Mouse (Mus musculus) lung, adult 18-20 months (tissue): ENCODE data around the gene Foxk2.

Experiments used
- DNase-seq, 2 experiments: peaks; one replicate each; pipeline ENCODE4 v3.0.0; 2022; ENCODE audit warnings: mixed read lengths in 2 of 2

Foxk2 gene

DNA sequence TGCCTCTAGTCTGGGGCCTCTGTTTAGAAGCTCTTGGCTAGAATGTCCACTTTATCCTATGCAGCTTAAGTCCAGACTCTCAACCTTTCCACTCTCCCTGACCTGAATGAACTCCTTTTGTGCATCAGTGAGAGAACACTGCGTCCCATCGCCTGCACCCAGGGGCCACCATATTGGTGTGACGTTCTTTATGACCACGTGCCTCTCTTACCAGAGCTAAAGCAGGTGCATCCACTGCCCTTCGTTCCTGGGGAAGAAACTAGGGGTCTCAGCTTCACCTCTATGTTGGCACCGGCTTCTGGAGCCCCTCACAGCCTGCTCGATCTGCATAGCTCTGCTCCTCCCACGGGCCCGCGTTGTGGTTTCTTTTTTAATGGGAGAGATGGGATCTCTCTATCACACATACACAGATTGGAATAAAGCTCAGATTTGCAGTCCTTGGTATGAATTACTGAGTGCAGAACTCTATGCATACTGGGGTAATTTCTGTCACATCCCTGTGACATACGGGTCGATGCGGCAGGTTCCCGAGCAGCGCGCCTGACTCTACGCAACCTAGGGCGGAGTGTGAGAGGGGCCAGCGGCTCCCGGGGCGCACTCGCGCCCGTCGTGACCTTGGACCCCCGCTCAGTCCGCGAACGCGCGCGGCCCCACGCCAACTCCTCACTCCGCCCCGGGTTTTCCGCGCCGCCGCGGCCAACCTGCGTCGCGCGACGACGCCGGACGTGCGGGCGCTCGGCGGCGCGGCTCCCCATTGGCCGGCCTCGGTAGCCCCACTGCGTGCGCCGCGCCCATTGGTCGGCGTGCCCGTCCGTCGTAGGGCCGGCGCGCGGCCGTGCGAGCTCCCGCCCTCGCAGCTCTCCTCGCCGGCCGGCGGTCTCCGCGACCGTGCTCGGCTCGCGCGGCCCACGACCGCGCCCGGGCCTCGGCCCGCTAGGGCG is at the start of gene Foxk2:
Gene Foxk2 (plus strand): TSS at position 831 of the 941 bp plus-strand sequence.
- peak; percentile 88 to 91 for DNase-seq

DNA sequence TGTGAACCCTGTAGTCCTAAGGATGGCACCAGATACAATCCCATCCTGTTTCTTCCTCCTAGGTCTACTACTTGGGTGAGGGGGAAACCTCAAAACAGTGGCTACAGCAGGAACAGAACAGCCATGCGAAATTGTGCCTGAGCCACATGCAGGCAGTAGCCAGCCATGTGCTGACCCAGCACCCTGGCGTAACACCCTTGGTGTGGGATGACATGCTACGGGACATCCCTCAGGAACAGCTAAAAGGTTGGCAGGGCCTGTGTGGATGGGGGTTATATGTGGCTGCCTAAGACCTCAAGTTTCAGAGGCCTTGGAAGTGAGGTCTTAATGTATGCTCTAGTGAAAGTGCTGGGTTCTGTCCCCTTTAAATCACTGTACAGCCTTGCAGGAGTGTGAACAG is 43.0 kb upstream of the Foxk2 start:
- no peak for DNase-seq

DNA sequence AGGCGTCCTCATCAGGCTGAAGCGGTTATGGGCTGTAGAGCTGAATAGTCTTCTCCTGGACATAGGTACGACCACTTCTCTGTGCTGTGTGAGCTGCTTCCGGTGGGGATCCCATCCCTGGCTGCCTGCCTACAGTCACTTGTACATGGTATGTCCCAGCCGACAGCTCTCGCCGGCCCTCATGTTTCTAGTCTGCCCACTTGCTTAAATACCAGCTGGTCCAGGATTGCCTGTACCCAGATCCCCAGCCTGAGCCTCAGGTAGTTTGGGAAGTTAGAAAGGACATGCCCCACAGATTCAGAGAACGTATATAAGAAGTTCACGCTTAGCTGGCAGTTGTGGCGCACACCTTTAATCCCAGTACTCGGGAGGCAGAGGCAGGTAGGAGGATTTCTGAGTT is 40.0 kb upstream of the Foxk2 start:
- DNase-seq = no peak

DNA sequence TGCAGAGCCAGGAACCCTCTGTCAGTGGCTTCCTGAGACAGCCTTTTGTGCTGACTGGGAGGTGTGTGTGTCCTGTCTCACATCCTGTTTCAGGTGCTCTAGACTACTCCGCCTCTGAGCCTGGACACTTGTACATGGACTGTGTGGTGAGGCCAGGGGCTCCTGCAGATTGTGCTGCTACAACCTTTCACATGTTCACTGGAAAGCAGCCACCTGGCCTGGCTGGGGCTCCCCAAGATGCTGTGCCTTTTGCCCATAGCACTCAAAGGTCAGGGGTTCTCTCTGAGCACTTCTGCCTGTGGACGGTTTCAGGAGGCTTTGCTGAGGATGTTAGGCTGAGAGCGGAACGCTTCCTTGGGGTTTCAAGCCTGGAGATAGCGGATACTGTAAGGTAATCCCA is 39.0 kb upstream of the Foxk2 start:
- no peak for DNase-seq

DNA sequence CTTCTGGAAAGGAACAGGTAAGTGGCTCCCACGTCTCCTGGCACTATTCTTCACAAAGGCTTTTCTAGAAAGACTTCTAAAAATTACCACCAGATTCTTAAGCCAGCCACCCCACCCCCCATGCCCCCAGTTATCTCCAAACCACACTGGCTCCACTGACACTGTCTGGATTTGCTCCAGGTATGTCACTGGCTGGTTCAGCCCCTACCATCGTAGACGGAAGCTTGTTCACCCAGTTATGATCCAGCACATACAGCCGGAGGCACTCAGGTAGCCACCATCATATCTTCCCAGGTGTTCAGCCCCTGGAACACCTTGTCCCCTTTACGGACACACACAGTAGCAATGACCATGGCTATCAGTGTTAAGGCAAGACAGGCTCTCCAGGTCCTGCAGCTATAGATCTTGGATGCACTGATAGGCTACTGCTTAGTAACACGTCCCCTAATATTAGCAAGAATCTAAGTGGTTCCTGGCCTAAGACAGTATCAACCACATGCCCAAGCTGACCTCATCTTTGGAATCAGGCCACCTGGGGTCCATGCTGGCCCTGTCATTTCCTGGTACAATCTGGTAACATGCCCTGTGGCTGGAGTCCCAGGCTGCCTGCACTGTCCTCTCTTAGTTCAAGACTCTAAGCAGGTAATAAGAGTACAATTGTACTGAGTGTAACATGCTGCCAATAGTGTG is 38.3 kb upstream of the Foxk2 start:
- no peak for DNase-seq

DNA sequence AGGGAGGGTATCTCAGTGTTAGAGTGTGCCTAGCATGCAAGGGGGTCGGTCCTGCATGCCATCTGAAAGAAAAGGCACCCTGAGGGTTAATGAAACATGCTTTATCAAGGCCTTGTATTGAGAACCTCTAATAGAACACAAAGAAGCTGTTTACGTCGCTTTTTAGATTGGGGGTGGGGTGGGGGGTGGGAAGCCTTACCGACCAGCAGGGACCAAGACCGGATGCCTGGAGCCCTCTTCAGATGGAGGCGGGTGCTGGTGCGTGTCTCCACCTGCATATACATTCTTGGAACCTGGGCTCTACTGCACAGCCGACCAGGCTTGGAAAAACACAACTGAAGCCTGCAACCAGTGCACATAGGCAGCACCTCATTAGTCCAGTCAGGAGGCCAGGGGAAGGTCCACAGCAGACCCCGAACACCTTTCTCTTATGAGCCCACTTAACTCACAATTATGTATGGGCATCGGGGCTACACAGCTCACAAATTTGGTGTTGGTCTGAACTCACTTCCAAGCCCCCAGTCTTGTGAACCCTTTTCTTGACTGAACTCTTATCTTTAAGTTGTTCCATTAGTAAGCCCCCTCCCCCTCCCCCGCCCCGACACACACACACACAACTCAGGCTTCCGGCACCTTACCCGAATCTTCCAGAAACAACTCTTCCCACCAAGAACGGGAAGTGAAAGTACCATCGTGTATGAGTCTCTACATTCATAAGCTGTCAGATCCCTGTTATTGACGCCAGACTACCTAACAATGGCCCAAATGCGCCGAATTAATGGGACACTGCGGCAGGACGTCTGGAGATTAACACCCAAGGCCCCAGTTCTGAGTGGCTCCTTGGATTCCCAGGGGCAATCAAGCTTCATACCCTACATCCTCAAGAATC is 31.4 kb upstream of the Foxk2 start:
- DNase-seq = no peak

DNA sequence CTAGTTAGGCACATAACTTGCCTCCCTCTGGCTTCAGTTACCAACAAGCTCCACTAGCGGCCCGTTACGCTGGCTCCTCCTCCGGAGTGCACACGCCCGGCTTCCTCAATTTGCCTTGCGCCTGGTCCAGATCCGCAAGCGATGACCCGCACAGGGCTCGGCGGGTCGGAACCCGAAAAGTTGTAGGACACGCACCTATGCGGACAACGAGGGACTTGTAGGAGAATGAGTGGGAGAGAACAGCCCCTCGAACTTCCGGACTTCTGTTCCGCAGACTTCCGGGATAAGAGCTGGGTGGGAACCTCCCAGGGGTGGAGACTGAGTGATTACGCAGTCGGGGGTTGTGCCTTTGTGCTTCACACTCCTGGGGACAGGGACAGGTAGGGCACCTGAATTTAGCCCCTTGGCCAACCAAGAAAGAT is 30.8 kb upstream of the Foxk2 start, which contains the start of gene Cybc1:
Gene Cybc1 (minus strand): TSS at position 305 of the 422 bp plus-strand sequence.
- DNase-seq = peak; percentile 88 to 89

DNA sequence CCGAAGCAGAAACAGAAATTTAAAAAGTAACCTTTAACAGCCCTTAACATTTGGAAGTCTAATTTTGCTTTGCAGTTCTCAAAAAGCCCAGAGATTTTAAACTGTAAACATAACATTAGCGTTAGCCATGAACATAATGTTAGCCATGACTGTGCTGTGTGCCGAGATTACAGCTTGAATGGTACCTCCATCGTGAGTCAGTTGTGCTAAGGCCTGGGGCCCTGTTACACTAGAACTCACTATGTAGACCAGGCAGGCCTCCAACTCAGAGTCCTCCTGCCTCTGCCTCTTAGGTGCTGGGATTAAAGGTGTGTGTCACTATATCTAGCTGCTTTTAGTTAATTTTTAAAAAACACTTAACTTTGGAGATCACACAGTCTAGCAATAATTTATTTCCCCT is 28.6 kb upstream of the Foxk2 start:
- DNase-seq = no peak

DNA sequence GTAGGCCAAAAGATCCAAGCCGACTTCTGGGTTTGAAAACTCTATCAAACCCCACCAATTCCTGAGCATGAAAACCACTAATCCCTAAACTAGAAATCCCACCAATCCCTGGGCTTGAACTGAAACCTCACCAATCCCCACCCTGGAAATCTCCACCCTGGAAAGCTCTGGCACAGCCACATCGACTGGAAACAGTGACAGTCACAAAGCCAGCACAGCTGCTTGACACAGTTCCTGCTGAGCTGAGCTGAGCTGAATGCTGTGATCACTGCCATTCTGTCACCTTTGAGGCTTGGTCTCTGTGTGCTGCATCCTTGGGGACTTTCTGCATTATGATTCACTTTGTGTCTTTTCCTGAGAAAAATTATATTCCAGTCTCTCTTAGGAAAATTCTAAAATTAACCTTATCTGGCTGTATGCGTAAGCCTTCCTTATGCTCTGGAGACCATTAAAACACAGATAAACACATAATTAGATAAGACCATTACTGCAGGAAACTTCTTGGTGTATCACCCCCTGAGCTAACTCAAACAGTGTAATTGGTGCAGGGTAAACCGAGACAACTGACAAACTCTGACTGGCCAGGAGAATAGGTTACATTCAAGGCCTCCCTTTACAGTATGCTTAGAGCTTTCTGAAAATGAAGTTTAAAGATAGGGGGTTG is 28.0 kb upstream of the Foxk2 start:
- DNase-seq = no peak

DNA sequence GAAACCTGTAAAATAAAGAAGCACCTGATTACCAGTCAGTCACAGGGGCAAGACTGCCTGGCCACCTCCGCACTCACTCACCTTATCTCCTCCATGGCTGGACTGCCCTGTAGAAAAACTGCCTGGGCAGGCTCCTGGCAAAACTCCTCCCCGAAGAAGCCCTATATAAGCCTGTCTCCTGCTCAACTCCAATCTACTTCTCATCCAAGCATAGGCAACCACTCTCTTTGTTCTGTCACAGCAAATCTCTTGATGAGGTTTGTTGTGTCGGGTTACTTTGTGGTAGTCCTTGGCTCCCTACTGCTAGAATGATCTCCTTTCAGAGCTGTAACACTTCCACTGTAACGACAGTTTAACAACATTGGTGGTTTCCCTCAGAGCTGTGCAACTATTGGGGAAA is 27.1 kb upstream of the Foxk2 start:
- no peak for DNase-seq

DNA sequence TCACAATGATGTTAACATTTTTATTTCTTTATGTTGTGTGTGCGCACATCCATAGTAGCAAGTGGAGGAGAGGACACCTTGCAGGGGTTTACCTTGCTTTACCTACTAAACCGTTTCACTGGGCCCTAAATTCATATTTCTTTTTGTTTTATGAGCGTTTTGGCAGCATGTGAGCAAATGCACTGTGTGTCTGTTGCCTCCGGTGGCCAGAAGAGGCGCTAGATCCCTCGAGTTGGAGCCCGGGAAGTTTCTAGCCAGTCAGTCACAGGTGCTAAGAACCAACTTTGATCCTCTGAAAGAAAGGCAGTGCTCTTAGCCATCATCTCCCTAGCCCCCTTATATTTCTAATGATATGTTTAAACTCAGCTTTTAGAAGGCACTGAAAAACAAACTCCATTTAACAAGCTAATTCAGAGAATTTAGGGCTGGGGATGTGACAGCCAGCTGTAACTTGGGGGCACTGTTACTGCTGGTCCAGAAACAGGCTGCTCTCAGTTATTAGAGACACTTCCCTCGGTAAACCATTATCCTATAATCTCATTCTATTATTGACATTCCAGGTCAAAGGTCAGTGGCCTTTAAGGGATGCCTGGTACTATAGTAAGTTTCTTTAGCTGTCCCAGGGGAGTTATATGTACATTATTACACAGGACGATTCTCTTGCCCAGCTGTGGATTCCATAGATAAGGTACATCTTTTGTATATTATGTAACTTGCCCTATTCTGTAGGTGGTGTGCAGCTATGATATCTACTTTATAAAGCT is 24.1 kb upstream of the Foxk2 start:
- peak in 1 of 2 experiments; percentile 36 for DNase-seq

DNA sequence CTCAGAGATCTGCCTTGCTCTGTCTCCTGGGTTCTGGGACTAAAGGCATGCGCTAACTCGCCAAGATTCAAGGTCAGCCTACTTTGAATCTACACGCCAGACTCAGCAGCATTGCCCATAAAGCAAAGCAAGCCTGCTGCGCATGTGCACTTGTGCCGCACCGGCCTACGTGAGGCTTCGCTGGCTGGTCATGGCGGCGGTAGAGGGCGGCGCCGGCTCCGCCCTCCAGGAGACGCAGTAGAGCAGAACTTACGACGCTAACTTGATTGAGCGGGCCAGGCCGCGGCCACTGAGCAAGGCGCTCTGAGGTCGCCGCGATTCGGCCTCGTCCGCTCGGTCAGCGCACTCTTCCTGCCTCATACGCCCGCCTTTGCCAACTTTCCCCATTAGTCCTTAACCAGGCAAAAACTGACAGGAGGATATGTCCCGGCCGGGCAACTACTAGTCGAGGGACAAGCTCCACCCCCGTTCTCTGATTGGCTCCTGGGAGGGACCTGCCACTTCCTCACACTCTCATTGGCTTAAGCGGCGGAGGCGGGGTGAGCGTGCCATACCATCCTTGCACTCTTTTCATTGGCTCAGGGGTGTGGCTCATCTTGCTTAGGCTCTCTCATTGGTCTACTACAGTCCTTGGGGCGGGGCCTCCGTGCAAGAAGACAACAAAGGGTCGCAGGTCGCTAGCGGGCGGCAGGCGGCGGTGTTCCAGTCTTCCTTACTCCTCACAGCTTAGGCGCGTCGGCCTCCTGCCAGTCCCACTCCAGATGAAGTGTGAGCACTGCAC is 23.0 kb upstream of the Foxk2 start, which contains the start of gene Narf:
Gene Narf (plus strand): TSS at position 690 of the 781 bp plus-strand sequence.
- peak; percentile 100 for DNase-seq

DNA sequence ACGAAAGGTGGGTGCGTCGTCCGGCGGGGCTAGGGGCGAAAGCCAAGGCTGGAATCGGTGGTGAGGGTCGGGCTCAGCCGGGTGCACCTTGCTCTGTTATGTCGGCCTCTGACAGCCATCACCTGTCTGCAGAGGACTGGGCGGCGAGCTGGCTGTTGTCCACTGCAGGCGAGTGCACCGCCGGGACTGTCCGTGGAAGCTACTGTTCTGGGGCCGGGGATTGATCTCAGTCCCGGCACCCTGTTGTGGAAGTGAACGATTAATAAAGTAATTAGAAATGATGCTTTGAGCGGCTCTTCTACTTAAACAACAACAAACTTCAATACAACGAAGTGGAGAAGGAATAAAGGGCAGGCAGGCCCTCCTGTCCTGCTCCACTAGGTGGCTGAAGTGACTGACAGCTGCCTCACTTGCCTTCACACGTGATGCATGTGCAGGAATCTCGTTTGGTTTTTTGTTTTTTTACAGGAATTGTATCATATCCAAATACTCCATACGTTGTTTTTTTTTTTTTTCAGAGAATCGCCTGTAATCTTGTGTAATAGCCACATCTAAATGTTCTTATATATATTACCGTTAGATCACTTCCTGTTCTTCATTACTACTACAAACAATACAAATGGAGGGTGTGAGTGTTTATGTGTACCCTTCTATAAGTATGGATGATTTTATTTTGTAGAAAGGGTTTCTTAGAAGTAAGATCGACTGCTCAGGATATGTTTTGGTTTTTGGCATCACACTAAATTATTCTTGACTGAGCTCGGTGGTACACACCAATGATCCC is 22.3 kb upstream of the Foxk2 start:
- peak; percentile 31 to 44 for DNase-seq

DNA sequence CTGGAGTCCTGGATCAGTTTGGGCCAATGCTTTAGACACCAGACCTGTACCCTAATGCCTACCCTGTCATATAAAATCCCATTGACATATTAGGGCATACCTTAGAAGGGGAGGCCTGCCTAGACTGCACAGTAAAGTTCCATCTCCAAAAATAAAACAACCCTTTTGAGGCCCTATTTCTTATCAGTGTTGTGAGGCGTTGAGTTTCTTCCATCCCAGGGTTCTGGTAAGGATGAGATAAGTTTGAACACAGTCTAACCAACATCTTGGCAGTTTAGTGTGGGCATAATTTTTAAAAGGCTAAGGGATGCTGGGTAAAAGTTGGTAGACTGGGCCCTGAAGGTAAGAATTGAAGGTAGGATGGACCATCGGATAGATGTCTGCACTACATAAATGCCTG is 20.1 kb upstream of the Foxk2 start:
- no peak for DNase-seq

DNA sequence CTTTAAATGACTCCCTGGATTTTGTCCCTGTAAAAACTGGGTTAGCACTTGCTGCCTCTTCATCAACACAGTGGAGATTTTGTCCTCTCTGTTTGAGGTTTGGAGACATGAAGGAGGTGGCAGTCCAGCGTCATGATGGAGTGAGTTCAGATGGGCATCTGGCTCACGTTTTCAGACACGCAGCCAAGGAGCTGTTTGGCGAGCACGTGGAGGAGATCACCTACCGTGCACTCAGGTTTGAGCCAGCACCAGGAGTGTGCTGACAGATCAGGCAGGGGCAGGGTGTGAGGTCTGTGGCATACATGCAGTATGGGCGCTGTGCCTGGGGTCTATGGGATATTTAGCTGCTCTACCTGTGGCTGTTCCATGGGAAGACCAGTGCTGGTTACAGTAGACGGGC is 9.6 kb upstream of the Foxk2 start:
- no peak for DNase-seq

DNA sequence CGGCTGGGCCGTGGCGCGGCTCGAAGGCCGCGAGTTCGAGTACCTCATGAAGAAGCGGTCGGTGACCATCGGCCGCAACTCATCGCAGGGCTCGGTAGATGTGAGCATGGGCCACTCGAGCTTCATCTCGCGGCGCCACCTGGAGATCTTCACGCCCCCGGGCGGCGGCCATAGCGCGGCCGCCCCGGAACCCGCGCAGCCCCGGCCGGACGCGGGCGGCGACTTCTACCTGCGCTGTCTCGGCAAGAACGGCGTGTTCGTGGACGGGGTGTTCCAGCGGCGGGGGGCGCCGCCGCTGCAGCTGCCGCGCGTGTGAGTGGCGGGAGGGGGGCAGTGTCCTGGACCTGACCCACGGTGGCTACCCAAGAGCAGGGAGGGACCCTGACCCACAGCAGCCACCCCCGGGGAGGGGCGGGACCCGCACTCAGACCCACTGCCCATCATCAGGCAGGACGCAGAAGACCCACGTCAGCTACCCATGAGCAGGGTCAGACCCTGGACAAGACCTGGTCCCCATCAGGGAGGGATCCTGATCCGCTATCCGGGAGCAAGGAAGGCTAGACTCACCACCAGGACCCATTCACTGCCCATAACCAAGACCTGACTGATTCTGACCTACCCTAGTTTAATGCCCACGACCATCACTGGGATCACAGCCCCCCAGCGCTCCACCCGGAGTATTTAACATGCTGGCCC is 569 bp downstream of the Foxk2 start:
- peak; percentile 21 to 23 for DNase-seq

DNA sequence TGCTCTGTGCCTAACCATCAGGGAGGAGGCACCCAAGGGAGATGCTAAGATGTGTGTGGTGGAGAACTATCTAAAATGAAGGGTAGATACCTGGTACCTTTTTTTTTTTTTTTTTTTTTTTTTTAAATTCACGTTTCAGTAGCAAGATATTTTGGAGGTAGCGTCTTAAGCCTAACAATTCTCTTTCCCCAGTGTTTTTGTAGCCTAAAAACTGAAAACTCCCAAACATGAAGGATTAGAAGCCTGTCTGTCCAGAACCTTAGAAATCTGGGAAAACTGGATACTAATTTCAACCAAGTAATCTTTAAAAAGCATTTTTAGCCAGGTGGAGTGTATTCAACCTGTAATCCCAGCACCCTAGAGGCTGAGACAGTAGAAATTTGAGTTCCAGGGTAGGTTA is 1.3 kb downstream of the Foxk2 start:
- DNase-seq = no peak

DNA sequence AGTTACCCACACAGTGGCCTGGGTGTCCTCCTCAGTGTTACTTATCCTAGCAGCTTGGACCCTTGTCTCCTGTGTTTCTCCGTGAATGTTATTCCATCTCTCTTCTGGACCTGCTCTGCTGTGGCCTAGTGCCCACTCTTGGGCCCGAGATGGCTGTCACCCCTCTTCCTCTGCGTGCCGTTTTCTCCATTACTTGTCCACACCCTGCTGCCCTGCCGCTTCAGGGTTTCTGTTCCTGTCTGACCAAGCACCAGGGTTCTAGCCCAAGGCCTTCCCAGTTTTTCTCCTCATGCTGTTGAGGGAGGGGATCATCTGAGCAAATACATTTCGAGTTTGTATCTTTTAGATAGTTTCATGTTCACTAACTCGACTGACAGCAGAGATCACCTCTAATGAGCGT is 17.7 kb downstream of the Foxk2 start:
- DNase-seq = no peak

DNA sequence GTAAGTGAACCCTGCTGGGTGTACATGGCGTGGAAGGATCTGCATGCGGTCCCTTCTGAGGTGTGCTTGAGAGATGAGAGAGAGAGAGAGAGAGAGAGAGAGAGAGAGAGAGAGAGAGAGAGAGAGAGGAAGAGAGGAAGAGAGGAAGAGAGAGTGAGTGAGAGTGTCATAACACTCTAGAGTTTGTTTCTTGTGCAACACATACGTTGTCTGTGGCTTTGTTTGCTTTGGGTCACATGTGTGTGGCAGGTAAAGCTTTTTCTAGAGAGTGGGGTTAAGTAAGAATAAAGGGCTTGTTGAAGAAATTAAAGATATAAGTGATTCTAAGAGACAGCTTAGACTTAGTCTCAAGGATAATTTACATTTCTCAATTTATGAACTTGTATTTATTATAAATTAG is 18.2 kb downstream of the Foxk2 start:
- DNase-seq = no peak
